Mouse (Mus musculus) embryonic facial prominence, embryonic 15.5 days (tissue): ENCODE measurements around the gene Gm525. TPM values are rescaled to one million over a fixed set of nuclear protein-coding genes. Genes with fewer than 3 reads are reported as not detected.

Source experiments
- ATAC-seq: fragments of 200-750 bp; cut with Nextera tagmentation; 2 replicates; pipeline ENCODE4 v1.8.0; 2017; ENCODE audit warnings: low read depth, moderate TSS enrichment; ENCODE audit not compliant: insufficient number of reproducible peaks, low FRiP score, low TSS enrichment
- H3K27ac ChIP-seq: fragments of 300-500 bp; sonication (generic); replicated peaks from 2 replicates; pipeline ENCODE4 v1.5.1; 2015; ENCODE audit warnings: mild to moderate bottlenecking, inconsistent platforms
- H3K27me3 ChIP-seq: fragments of 300-500 bp; sonication (generic); 2 replicates; pipeline ENCODE4 v1.6.1; 2015; ENCODE audit warnings: inconsistent platforms
- H3K36me3 ChIP-seq: fragments of 300-500 bp; sonication (generic); 2 replicates; pipeline ENCODE4 v1.6.1; 2015; ENCODE audit warnings: mild to moderate bottlenecking, inconsistent platforms
- H3K4me1 ChIP-seq: fragments of 300-500 bp; sonication (generic); 2 replicates; pipeline ENCODE4 v1.6.1; 2015; ENCODE audit warnings: inconsistent platforms
- H3K4me2 ChIP-seq: fragments of 300-500 bp; sonication (generic); replicated peaks from 2 replicates; pipeline ENCODE4 v1.6.1; 2015; ENCODE audit warnings: mild to moderate bottlenecking, inconsistent platforms
- H3K4me3 ChIP-seq: fragments of 300-500 bp; sonication (generic); replicated peaks from 2 replicates; pipeline ENCODE4 v1.5.1; 2015; ENCODE audit warnings: mild to moderate bottlenecking, inconsistent platforms
- H3K9ac ChIP-seq: fragments of 300-500 bp; sonication (generic); 2 replicates; pipeline ENCODE4 v1.6.1; 2015; ENCODE audit warnings: inconsistent platforms
- H3K9me3 ChIP-seq: fragments of 300-500 bp; sonication (generic); replicated peaks from 2 replicates; pipeline ENCODE4 v1.6.1; 2016; ENCODE audit warnings: inconsistent platforms
- WGBS: fragments of 180-500 bp; shearing (Covaris S2); methylation state at CpG from one replicate; pipeline ENCODE4 v1.1.7; 2015; 5-methylcytosine and 5-hydroxymethylcytosine counted together
- polyA plus RNA-seq: library from polyadenylated mRNA; unstranded; fragments of >200 nt; fragmentation: Nextera tagmentation; extraction: Ambion mirVana; gene quantifications from 2 replicates; pipeline ENCODE4 v1.2.1, GENCODE M21; 2015

The Gm525 gene
- polyA plus RNA-seq, 1 experiment from 2014 or later = 2.6 TPM

- H3K9me3 ChIP-seq = no peaks in the 10 kb centered on the region
- no peak overlapping the region for H3K4me2 ChIP-seq
- no peak overlapping the region for H3K9ac ChIP-seq
- no peak overlapping the region for H3K4me3 ChIP-seq
- H3K27me3 ChIP-seq = no peaks in the 10 kb centered on the region
- H3K36me3 ChIP-seq = no peaks in the 10 kb centered on the region
- 0 out of 2 replicates have a peak, but pooled peaks cover 3% of the 10 kb centered on the region for H3K4me1 ChIP-seq
- H3K27ac ChIP-seq = no peak overlapping the region
- no peak for ATAC-seq
- 97% methylated on average over 3 of the region's 3 CpGs for WGBS
Observed at GRCm38 (mm10) chr11:89065297-89065696, 8.3 kb upstream of the Gm525 start.

DNA sequence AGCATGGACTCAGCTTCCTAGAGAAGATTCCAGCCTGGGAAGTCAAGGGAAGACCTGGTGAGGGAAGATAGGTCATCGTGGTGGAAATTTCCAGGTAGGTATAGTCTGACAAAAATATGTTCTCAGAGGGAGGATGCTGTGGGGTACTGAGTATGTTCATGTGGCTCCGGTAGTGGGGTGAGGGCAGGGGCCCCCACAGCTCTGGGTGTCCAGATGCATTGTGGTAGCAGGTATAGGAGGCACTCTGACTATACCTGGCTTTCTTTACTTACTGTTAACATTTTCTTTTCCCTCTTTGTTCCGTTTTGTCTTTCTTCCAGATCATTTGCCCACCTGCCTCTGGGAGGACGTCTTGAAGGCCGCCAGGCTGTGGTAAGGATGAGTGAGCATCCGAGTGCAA is 7.5 kb upstream of the Gm525 start:
- H3K9ac ChIP-seq = no peak overlapping the region
- no peak overlapping the region for H3K27ac ChIP-seq
- H3K36me3 ChIP-seq = no peaks in the 10 kb centered on the region
- ATAC-seq = no peak
- H3K4me1 ChIP-seq = no peaks in the 10 kb centered on the region
- H3K27me3 ChIP-seq = no peaks in the 10 kb centered on the region
- H3K9me3 ChIP-seq = no peaks in the 10 kb centered on the region
- no peak overlapping the region for H3K4me2 ChIP-seq
- no peak overlapping the region for H3K4me3 ChIP-seq
- 72% methylated on average over 6 of the region's 6 CpGs for WGBS

DNA sequence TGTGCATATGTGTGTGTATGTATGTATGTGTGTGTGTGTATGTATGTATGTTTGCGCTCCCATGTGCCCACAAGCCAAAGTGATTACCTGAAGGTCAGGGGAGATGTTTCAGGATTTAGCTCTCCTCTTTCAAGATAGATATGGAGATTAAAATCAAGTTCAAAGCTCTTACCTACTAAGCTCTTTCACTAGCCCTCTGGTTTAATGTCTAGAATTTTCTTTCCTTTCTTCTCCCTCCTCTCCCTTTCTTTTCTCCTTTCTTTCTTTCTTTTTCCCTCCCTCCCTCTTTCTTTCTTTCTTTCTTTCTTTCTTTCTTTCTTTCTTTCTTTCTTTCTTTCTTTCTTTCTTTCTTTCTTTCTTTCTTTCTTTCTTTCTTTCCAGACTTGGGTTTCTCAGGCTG is 6.9 kb upstream of the Gm525 start, which contains the start of gene Dgke:
TSS of gene Dgke (minus strand) at position 101 of the 400 bp plus-strand sequence.
- 90% methylated on average over 1 of the region's 1 CpGs for WGBS
- no peak within 1 kb of the TSS for H3K9ac ChIP-seq
- no peak within 1 kb of the TSS for H3K27ac ChIP-seq
- no peaks in the 10 kb centered on the region for H3K36me3 ChIP-seq
- H3K27me3 ChIP-seq = no peaks in the 10 kb centered on the region
- no peaks in the 10 kb centered on the region for H3K9me3 ChIP-seq
- no peak for ATAC-seq
- H3K4me3 ChIP-seq = no peak within 1 kb of the TSS
- no peaks in the 10 kb centered on the region for H3K4me1 ChIP-seq
- H3K4me2 ChIP-seq = no peak within 1 kb of the TSS

DNA sequence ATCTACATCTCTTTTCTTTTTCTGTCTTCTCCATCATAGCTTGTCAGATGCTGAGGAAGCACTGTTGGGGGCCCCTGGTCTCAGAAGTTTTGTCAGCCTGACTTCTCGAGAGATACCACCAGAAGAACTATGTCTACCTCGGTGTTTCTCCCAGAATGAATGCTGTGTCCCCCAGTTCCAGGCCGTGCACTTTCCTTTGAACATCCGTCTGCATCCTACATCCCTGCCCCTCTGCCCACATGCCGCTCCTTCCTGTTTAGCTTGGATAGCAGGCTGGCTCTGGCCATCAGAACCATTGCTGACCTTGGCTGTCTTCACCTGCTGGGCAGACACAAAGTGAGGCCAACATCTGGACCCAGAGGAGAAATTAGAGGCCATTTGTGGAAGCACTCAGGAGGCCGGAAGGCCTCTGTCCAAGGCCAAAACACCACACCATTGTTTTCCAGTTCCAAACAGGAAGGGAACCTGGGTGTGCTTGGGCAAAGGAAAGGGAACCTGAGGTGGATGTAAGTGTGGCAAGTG is 6.3 kb upstream of the Gm525 start:
- no peak overlapping the region for H3K27ac ChIP-seq
- no peaks in the 10 kb centered on the region for H3K4me1 ChIP-seq
- 61% methylated on average over 6 of the region's 6 CpGs for WGBS
- no peaks in the 10 kb centered on the region for H3K9me3 ChIP-seq
- H3K4me3 ChIP-seq = no peak overlapping the region
- H3K36me3 ChIP-seq = no peaks in the 10 kb centered on the region
- H3K27me3 ChIP-seq = no peaks in the 10 kb centered on the region
- ATAC-seq = no peak
- H3K4me2 ChIP-seq = no peak overlapping the region
- no peak overlapping the region for H3K9ac ChIP-seq

DNA sequence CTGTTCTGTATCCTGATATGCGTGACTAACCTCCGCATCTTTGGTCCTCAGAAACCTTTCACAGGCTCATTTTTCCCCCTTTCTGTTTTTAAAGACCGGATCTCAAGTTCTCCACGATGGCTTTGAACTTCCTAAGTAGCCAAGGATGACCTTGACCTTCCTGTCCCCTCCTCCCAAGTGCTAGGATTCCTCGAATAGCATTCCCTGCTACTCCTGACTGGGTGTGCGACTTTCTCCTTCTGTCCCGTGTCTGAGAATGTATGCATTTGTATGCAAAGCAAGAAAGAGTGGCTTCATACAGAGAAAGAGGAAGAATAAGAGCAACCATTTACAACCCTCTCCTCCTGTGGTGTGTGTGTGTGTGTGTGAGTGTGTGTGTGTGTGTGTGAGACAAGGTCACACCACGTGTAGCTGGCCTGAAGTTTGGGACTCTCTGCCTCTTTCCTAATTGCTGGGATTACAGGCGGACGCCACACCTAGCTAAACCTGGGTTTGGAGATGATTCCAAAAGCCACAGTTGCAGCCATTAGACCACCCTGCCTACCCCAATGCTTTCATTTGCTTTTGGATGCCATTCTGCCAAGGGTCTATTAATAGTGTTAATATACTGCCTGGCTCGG is 5.7 kb upstream of the Gm525 start:
- 53% methylated on average over 11 of the region's 11 CpGs for WGBS
- H3K4me3 ChIP-seq = no peak overlapping the region
- no peak for ATAC-seq
- no peaks in the 10 kb centered on the region for H3K9me3 ChIP-seq
- H3K27me3 ChIP-seq = no peaks in the 10 kb centered on the region
- no peak overlapping the region for H3K9ac ChIP-seq
- no peaks in the 10 kb centered on the region for H3K36me3 ChIP-seq
- H3K4me1 ChIP-seq = no peaks in the 10 kb centered on the region
- H3K27ac ChIP-seq = no peak overlapping the region
- no peak overlapping the region for H3K4me2 ChIP-seq

DNA sequence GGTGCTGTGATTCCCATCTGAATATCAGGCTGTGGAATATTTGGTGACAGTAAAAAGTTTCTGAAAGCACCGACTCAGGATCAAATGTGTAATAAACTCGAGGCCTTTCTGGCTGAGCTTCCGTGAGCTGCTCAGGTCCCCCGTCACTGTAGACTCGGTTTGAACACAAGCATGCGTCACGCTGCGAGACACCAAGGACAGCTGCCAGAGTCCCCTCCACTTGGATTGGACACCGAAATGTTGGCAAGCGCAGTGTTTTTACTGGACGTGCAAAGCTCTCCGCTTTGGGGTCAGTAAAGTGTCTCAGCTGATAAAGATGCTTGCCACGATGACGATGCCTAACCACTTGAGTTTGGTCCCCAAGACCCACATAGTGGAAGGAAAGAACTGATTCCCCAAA is 5.0 kb upstream of the Gm525 start:
- H3K27me3 ChIP-seq = no peaks in the 10 kb centered on the region
- H3K4me1 ChIP-seq = no peaks in the 10 kb centered on the region
- WGBS = 91% methylated on average over 14 of the region's 14 CpGs
- H3K4me3 ChIP-seq = no peak overlapping the region
- no peaks in the 10 kb centered on the region for H3K36me3 ChIP-seq
- no peak for ATAC-seq
- no peaks in the 10 kb centered on the region for H3K9me3 ChIP-seq
- H3K27ac ChIP-seq = no peak overlapping the region
- H3K9ac ChIP-seq = no peak overlapping the region
- H3K4me2 ChIP-seq = no peak overlapping the region

DNA sequence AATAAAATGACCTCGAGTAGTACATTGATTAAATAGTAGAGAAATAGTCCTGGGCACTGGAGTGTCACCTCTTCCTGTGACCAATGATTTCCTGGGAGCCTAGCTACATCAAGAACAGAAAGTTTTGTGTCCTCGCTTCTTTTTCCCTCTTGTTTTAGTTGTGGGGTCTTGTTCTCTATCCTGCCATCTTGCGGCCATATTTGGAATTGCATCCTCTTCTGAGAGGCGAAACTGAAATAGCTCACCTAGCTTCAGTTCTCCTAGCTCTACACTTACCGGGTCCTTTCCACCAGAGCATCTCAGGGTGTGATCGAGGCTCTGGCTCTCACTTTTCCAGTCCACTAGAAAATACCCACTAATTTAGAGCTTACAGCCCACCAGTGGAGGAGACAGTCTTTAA is 4.3 kb upstream of the Gm525 start:
- no peak for ATAC-seq
- Histone ChIP-seq H3K36me3 (no peaks in the 10 kb centered on the region), H3K9ac (no peak overlapping the region), H3K27ac (no peak overlapping the region), H3K9me3 (no peaks in the 10 kb centered on the region), H3K4me2 (no peak overlapping the region), H3K4me1 (no peaks in the 10 kb centered on the region), H3K27me3 (no peaks in the 10 kb centered on the region), H3K4me3 (no peak overlapping the region)
- WGBS = 24% methylated on average over 6 of the region's 6 CpGs

GRCm38 (mm10) chr11:89071522-89071921 is 2.1 kb upstream of the Gm525 start:
- 66% methylated on average over 5 of the region's 5 CpGs for WGBS
- no peaks in the 10 kb centered on the region for H3K36me3 ChIP-seq
- no peak for ATAC-seq
- H3K9ac ChIP-seq = no peak overlapping the region
- no peaks in the 10 kb centered on the region for H3K9me3 ChIP-seq
- no peak overlapping the region for H3K4me3 ChIP-seq
- H3K4me1 ChIP-seq = no peaks in the 10 kb centered on the region
- no peaks in the 10 kb centered on the region for H3K27me3 ChIP-seq
- no peak overlapping the region for H3K4me2 ChIP-seq
- no peak overlapping the region for H3K27ac ChIP-seq

DNA sequence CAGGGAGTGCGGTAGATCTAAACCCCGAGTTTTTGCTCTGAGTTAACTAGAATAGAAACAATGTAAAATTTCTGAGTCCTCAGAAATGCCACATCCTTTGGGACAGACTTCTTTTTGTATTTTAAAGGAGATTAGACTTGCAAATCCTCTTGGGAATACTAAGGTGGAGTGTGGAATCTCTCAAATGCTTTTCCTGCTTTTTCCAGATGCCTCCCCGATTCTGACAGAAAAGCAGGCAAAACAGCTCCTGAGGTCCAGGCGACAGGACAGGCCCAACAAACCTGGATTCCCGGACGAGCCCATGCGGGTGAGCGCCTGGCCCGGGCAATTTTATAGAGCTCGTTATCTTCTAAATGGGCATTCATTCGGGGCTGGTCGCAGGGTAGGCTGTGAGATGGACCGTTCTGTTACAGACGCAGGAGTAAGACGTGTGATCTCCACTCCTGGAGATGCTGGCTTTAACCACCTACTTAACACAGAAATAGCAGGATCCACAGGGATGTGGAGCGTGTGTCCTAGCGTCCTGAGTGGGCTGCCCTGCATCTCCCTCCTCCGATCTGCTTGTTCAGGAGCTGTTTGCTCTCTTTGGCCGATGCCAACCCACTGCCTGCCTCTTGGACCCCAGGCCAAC is 1.3 kb downstream of the Gm525 start:
- Histone ChIP-seq H3K9me3 (no peaks in the 10 kb centered on the region), H3K27ac (no peak overlapping the region), H3K36me3 (no peaks in the 10 kb centered on the region), H3K4me1 (no peaks in the 10 kb centered on the region), H3K4me2 (no peak overlapping the region), H3K4me3 (no peak overlapping the region), H3K27me3 (no peaks in the 10 kb centered on the region), H3K9ac (no peak overlapping the region)
- no peak for ATAC-seq
- 54% methylated on average over 19 of the region's 19 CpGs for WGBS

DNA sequence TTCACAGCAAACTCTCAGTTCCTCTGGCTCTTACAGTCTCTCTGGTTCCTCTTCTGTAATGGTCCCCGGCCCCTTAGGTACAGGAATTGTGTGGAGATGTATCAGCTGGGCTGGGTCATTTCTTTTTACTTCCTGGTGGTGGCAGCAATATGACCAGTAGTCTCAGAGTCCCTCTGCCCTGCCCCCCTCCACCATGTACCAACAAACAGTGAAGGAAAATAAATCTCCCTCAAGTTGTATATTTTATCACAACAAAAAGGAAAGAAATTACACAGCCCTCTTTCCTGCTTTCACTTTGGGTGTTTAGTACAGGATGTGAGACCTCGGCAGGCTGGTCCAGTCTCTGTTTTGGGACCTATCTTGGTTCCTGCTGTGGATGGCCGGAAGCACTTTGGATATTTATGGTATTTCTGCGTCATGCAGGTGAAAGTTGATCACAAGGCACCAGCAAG is 2.8 kb downstream of the Gm525 start:
- Histone ChIP-seq H3K27ac (no peak overlapping the region), H3K4me2 (no peak overlapping the region), H3K27me3 (no peaks in the 10 kb centered on the region), H3K36me3 (no peaks in the 10 kb centered on the region), H3K4me3 (no peak overlapping the region), H3K4me1 (no peaks in the 10 kb centered on the region), H3K9ac (no peak overlapping the region), H3K9me3 (no peaks in the 10 kb centered on the region)
- WGBS = 71% methylated on average over 4 of the region's 4 CpGs
- ATAC-seq = no peak

DNA sequence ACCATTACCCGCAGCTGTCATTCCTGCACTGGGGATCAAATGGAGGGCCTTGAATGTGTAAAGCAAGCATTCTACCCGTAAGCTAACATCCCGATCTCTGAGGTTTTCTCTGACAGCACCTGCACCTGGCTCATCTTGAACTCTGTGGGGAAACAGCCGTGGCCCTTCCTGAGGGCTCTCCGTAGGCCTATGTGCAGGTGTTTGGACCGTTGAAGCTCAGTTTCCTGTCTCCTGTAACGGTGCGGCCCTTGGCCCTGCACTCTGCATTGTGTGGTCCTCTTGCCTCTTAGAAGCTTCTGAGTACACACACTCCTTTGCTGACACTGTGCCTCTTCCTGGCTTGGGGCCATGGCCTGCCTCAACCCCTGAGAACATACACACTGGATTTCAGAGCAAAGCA is 4.0 kb downstream of the Gm525 start:
- 77% methylated on average over 8 of the region's 8 CpGs for WGBS
- Histone ChIP-seq H3K4me2 (no peak overlapping the region), H3K9me3 (no peaks in the 10 kb centered on the region), H3K9ac (no peak overlapping the region), H3K27me3 (no peaks in the 10 kb centered on the region), H3K4me1 (no peaks in the 10 kb centered on the region), H3K4me3 (no peak overlapping the region), H3K27ac (no peak overlapping the region), H3K36me3 (no peaks in the 10 kb centered on the region)
- ATAC-seq = no peak

DNA sequence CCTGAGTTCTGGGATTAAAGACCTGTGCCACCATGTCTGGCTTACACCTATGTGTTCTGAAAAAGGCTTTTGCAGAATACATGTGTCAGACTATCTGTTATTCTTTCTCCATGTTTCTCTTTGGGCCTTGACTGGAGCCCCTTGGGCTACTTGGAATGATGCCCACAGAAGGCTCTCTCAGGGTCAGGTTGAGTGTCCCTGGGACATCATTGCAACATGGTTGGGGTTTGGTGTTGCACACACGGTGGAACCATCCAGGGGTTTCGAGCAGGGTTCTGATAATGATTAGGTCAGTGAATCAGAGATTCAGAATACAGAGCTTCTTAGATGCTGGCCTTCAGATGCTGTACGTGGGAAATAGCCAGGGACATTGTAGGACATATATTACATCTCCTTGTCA is 4.7 kb downstream of the Gm525 start:
- no peak for ATAC-seq
- H3K4me2 ChIP-seq = no peak overlapping the region
- WGBS = 83% methylated on average over 3 of the region's 3 CpGs

More for the DNA sequence above, 4.7 kb downstream of the Gm525 start:
- Histone ChIP-seq H3K9ac (no peak overlapping the region), H3K4me3 (no peak overlapping the region), H3K36me3 (no peaks in the 10 kb centered on the region), H3K27me3 (no peaks in the 10 kb centered on the region), H3K27ac (no peak overlapping the region), H3K4me1 (no peaks in the 10 kb centered on the region), H3K9me3 (no peaks in the 10 kb centered on the region)
